Mouse (Mus musculus): Measurements from ENCODE around the gene Lrrc8d. TPM values are rescaled to one million over a fixed set of nuclear protein-coding genes. Genes with fewer than 3 reads are reported as not detected.

Gene Lrrc8d
- polyA plus RNA-seq, 1 experiment from 2014 or later = 22.2 TPM

DNA sequence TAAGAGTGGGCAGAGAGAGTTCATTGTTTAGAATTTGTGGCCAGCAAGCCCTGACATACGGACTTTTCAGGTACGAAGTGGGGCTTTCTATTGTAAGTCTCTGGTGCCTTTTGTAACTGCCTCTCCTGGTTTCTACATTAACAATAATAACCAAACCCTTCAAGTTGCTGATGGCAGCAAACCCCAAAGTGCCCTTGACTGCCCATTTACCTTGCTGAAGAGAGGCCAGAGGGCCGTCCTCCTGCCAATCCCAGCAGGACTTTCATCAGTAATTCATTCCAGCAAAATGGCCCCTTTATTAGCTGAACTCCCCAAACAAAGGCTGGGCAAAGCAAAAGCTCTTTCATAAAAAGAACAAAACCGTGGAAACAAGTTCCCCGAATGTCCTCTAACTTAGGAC, 118.6 kb downstream of the Lrrc8d start:
- DNase-seq (ENCODE audit: low spot score) = no peak
- Histone ChIP-seq H3K4me3 (no peak overlapping the region), H3K27ac (replicated peaks) (peak overlapping the region; percentile 40; the same call in 1 of the 2 replicates), H3K4me1 (peaks cover 31% of the 10 kb centered on the region), H3K27me3 (replicated peaks; ENCODE audit: low read depth, poor library complexity, severe bottlenecking) (no peaks in the 10 kb centered on the region), H3K36me3 (replicated peaks) (peaks cover 37% of the 10 kb centered on the region), H3K9me3 (peaks cover under 1% of the 10 kb centered on the region; the same call in 1 of the 2 replicates)
- 53% methylated on average over 5 of the region's 5 CpGs for WGBS

DNA sequence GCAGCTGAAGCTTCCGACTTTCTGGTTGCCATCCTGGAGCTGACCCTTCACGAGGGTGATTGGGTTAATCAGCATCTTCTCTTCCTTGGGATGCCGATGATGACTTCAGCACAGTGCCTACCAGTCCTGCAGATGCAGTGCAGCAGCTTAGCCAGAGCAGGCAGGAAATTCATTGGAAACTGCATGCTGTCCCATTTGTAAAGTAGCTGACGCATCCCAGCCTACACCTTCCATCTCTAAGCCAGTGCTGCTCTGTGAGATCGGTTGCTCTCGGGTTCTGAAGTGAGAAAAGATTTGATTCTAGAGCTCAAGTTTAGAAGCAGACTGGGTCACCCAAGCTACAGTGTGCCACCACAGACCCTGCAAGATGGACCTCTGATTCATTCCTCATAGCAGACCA, 121.6 kb downstream of the Lrrc8d start:
- no peak for DNase-seq (ENCODE audit: low spot score)
- no peaks in the 10 kb centered on the region for H3K27me3 ChIP-seq (replicated peaks; ENCODE audit: low read depth, poor library complexity, severe bottlenecking)
- H3K4me1 ChIP-seq = peaks cover 43% of the 10 kb centered on the region
- no peaks in the 10 kb centered on the region for H3K9me3 ChIP-seq
- no peak overlapping the region for H3K4me3 ChIP-seq
- H3K27ac ChIP-seq (replicated peaks) = no peak overlapping the region
- peaks cover 7% of the 10 kb centered on the region for H3K36me3 ChIP-seq (replicated peaks)
- 86% methylated on average over 6 of the region's 6 CpGs for WGBS

DNA sequence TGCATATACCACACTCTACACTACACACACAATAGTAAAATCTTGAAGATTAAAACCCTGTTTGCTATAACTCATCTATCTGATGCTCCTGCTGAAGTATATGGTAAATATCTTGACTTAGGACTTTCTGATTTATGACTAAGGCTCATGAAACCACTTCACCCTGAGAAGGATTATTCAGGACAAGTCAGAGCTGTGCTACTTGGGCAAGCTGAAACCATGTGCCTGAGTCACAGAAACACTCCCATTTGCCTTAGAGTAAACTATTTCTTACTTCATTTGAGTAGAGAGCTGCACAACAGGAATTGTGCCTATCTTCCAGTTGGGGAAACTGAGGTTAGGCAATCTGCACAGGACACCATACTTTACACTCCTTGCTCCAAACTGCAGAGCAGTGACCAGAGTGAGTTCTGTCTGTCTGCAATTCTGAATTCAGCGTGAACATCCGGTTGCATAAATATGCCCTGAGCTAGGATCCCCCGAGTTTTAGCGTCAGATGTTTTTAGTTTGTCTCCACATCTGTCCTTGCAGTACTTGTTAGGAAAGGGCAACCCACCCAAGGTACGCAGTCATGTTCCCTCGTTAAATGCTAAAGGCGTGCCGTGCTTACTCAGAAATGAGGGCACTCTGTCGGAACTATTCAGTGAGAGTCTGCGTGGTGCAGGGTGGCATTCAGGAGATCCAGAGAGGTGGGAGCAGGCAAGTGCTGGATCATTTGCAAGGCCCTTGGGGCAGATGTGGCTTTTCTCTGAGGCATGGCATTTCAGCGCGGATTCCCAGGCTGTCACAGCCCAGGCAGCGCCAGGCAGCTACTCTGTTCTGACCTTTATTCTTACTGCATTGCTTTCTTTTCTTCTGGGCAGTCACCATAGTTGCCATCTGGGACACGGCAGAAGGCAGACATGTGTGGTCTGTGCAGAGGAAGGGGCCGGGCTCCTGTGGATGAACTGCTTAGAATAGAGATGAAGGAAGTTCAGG, 123.0 kb downstream of the Lrrc8d start:
- no peak overlapping the region; the same call in 1 of the 2 replicates for H3K27ac ChIP-seq (replicated peaks)
- no peak for DNase-seq (ENCODE audit: low spot score)
- H3K27me3 ChIP-seq (replicated peaks; ENCODE audit: low read depth, poor library complexity, severe bottlenecking) = no peaks in the 10 kb centered on the region
- H3K36me3 ChIP-seq (replicated peaks) = no peaks in the 10 kb centered on the region
- no peak overlapping the region for H3K4me3 ChIP-seq
- peaks cover 49% of the 10 kb centered on the region for H3K4me1 ChIP-seq
- no peaks in the 10 kb centered on the region for H3K9me3 ChIP-seq
- 60% methylated on average over 15 of the region's 15 CpGs for WGBS

- no peaks in the 10 kb centered on the region for H3K36me3 ChIP-seq (replicated peaks)
- no peak for DNase-seq (ENCODE audit: low spot score)
- no peaks in the 10 kb centered on the region for H3K27me3 ChIP-seq (replicated peaks; ENCODE audit: low read depth, poor library complexity, severe bottlenecking)
- no peaks in the 10 kb centered on the region for H3K9me3 ChIP-seq
- 88% methylated on average over 7 of the region's 7 CpGs for whole genome bisulfite sequencing
- H3K4me3 ChIP-seq = no peak overlapping the region
- H3K27ac ChIP-seq (replicated peaks) = no peak overlapping the region
- peaks cover 39% of the 10 kb centered on the region for H3K4me1 ChIP-seq
These were observed 124.5 kb downstream of the Lrrc8d start for GRCm38 (mm10) chr5:105824282-105824681.

- Histone ChIP-seq H3K36me3 (replicated peaks) (no peaks in the 10 kb centered on the region), H3K9me3 (no peaks in the 10 kb centered on the region), H3K27me3 (replicated peaks; ENCODE audit: low read depth, poor library complexity, severe bottlenecking) (no peaks in the 10 kb centered on the region), H3K4me3 (no peak overlapping the region), H3K27ac (replicated peaks) (no peak overlapping the region), H3K4me1 (peaks cover 42% of the 10 kb centered on the region)
- WGBS = 87% methylated on average over 4 of the region's 4 CpGs
- DNase-seq (ENCODE audit: low spot score) = no peak
These were observed 125.1 kb downstream of the Lrrc8d start for GRCm38 (mm10) chr5:105824827-105825226.

- H3K9me3 ChIP-seq = no peaks in the 10 kb centered on the region
- H3K27me3 ChIP-seq (replicated peaks; ENCODE audit: low read depth, poor library complexity, severe bottlenecking) = no peaks in the 10 kb centered on the region
- WGBS = 51% methylated on average over 5 of the region's 5 CpGs
- no peak overlapping the region for H3K4me3 ChIP-seq
- H3K27ac ChIP-seq (replicated peaks) = no peak overlapping the region; the same call in 1 of the 2 replicates
- no peaks in the 10 kb centered on the region for H3K36me3 ChIP-seq (replicated peaks)
- peaks cover 42% of the 10 kb centered on the region for H3K4me1 ChIP-seq
- DNase-seq (ENCODE audit: low spot score) = no peak
These were observed 127.2 kb downstream of the Lrrc8d start for GRCm38 (mm10) chr5:105826916-105827510.

- Histone ChIP-seq H3K27ac (replicated peaks) (no peak overlapping the region), H3K9me3 (no peaks in the 10 kb centered on the region), H3K4me1 (peaks cover 34% of the 10 kb centered on the region), H3K36me3 (replicated peaks) (no peaks in the 10 kb centered on the region), H3K27me3 (replicated peaks; ENCODE audit: low read depth, poor library complexity, severe bottlenecking) (no peaks in the 10 kb centered on the region), H3K4me3 (no peak overlapping the region)
- 90% methylated on average over 3 of the region's 3 CpGs for WGBS
- no peak for DNase-seq (ENCODE audit: low spot score)
These were observed 128.3 kb downstream of the Lrrc8d start for GRCm38 (mm10) chr5:105828050-105828449.

DNA sequence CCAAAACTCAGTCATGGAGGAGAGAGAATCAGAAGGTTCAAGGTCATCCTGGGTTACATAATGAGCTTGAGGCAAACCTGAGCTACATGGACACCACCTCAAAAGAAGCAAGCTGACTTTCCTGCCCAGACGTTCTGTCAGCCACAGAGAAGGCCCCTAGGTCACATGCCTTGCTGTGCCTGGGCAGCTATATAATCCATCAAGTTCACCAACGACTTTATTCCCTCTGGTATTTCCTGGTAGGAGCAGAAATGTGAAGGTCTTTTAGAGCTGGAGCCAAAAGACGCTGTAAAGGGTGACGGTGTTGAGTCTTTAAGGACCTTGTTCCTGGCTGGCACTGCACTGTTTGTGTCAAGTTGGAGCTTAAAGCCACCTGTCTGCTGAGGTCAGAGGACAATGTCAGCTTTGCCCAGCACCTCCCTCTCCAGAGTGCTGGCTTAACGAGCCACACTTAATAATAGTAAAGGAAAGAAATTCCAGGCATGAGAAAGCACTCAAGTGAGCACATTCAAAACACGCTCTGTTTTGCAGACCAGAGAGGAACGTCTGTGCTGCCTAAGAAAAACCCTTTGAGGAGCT, 129.3 kb downstream of the Lrrc8d start:
- H3K9me3 ChIP-seq = no peaks in the 10 kb centered on the region
- no peak for DNase-seq (ENCODE audit: low spot score)
- H3K4me3 ChIP-seq = no peak overlapping the region
- no peaks in the 10 kb centered on the region for H3K36me3 ChIP-seq (replicated peaks)
- no peak overlapping the region for H3K27ac ChIP-seq (replicated peaks)
- WGBS = 51% methylated on average over 7 of the region's 7 CpGs
- no peaks in the 10 kb centered on the region for H3K27me3 ChIP-seq (replicated peaks; ENCODE audit: low read depth, poor library complexity, severe bottlenecking)
- H3K4me1 ChIP-seq = peaks cover 30% of the 10 kb centered on the region

DNA sequence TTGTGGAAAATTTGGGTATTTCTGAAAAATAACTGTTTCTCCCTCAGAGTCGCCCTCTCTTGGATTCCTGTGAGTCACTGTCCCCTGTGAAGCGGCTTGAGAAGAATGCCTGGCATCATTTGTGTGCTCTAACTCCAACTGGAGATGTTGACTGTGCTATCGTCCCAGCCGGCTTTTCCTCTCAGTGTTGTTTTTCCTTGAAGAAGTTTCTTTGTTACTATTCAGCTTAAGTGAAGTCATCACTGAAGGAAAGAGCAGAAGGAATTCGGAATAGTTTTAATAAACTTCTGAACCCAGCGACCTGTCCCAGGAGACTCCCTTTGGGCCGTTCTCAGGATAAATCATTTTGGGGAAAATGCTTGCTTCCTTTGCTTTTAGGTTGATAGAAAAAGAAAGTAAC, 132.4 kb downstream of the Lrrc8d start:
- peaks cover 31% of the 10 kb centered on the region for H3K4me1 ChIP-seq
- no peaks in the 10 kb centered on the region for H3K9me3 ChIP-seq
- no peak overlapping the region for H3K27ac ChIP-seq (replicated peaks)
- no peaks in the 10 kb centered on the region for H3K36me3 ChIP-seq (replicated peaks)
- H3K27me3 ChIP-seq (replicated peaks; ENCODE audit: low read depth, poor library complexity, severe bottlenecking) = no peaks in the 10 kb centered on the region
- no peak overlapping the region for H3K4me3 ChIP-seq
- no peak for DNase-seq (ENCODE audit: low spot score)
- 75% methylated on average over 7 of the region's 7 CpGs for WGBS

DNA sequence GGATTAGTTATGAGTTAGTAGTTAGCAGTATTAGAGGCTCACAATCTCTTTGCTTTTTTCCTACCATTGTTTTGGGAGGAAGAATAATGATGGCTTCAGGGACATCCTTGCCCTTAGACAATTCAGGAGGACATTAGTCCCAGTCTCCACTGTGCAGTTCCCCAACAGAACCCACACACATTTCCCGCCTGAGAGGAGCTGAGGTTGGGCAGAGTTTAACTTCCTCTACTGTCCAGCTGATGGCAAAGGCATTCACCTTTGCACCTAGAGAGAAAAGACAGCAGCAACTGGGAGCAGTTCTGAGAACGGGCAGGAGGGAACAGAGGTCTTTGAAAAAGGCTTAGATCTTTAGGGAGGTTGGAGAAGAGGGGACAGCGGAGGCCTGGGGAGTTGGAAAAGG, 134.2 kb downstream of the Lrrc8d start:
- no peaks in the 10 kb centered on the region for H3K9me3 ChIP-seq
- H3K27ac ChIP-seq (replicated peaks) = no peak overlapping the region
- H3K4me3 ChIP-seq = no peak overlapping the region
- H3K27me3 ChIP-seq (replicated peaks; ENCODE audit: low read depth, poor library complexity, severe bottlenecking) = no peaks in the 10 kb centered on the region
- no peak for DNase-seq (ENCODE audit: low spot score)
- peaks cover 27% of the 10 kb centered on the region for H3K4me1 ChIP-seq
- H3K36me3 ChIP-seq (replicated peaks) = no peaks in the 10 kb centered on the region
- WGBS = 77% methylated on average over 3 of the region's 3 CpGs

DNA sequence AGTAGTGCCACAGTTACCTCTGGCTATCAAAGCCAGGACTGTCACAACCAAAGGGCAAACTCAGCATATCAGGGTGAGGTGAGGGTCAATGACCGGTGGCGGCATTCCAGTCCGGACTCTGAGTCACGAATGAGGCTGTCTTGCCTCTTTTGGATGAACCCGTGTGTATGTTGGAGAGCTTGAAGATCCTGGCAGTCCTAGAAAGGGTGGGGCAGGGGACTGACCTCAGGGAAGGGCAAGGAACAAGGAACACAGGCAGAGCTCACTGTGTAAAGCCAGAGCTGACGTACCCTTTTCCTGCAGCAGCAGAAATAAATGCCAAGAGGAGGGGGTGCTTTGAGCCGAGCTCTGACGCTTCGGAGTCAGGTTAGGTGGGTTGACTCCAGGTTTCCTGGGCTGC, 136.2 kb downstream of the Lrrc8d start:
- Histone ChIP-seq H3K27ac (replicated peaks) (no peak overlapping the region), H3K4me1 (peaks cover 20% of the 10 kb centered on the region), H3K36me3 (replicated peaks) (no peaks in the 10 kb centered on the region), H3K27me3 (replicated peaks; ENCODE audit: low read depth, poor library complexity, severe bottlenecking) (no peaks in the 10 kb centered on the region), H3K9me3 (no peaks in the 10 kb centered on the region), H3K4me3 (no peak overlapping the region)
- DNase-seq (ENCODE audit: low spot score) = no peak
- 76% methylated on average over 9 of the region's 9 CpGs for WGBS

DNA sequence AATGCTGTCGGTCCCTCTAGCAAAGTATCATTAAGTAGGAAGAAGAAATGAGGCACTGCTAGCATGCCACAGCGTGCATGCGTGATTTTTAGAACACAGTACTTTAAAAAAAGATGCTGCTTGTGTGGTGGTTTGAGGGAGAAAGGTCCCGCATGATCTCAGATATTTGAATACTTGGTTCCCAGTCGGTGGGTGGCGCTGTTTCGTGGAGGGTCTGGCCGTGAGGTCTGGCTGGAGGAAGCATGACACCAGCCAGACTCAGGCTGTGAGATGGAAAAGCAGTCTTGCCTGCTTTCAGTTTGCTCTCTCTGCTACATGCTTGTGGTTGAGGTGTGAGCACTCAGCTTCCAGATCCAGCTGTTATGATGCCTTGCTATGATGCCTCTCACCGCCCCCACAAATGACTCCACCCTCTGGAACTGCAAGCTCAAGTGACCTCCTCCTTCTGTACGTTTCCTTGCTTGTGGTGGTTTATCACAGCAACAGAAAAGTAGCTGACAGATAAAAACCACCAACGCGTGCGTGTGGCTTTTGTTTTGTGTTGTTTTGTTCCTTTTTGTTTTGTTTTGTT, 140.1 kb downstream of the Lrrc8d start:
- Histone ChIP-seq H3K27me3 (replicated peaks; ENCODE audit: low read depth, poor library complexity, severe bottlenecking) (no peaks in the 10 kb centered on the region), H3K27ac (replicated peaks) (no peak overlapping the region), H3K4me3 (no peak overlapping the region), H3K9me3 (no peaks in the 10 kb centered on the region), H3K4me1 (peaks cover 18% of the 10 kb centered on the region), H3K36me3 (replicated peaks) (no peaks in the 10 kb centered on the region)
- DNase-seq (ENCODE audit: low spot score) = no peak
- WGBS = 74% methylated on average over 13 of the region's 13 CpGs
